ENCODE assay signal across 8 mouse cellular contexts in genomic region chr1:135136500-135136899, GRCm38 (mm10). TPM values are rescaled to one million over a fixed set of nuclear protein-coding genes. Genes with fewer than 3 reads are reported as not detected.
DNase-seq lines count a peak whose midpoint lies in the region; ATAC-seq lines count a peak whose summit lies in the region.

No protein-coding gene starts in this region.

- ATAC-seq in hindbrain, embryonic 11.5 days (ENCODE audit: low FRiP score): 0 out of 2 replicates have a peak, but pooled peaks have one; percentile 38
- no peak for ATAC-seq in liver, embryonic 13.5 days (ENCODE audit: low read depth)
- peak; percentile 60 for ATAC-seq in neural tube, embryonic 13.5 days (ENCODE audit: low read depth)

- H3K4me3 ChIP-seq in hindbrain, embryonic 11.5 days (ENCODE audit: low read depth, low read length): no peak overlapping the region
- H3K4me3 ChIP-seq in liver, embryonic 13.5 days (replicated peaks): no peak overlapping the region
- H3K4me3 ChIP-seq in neural tube, embryonic 13.5 days: no peak overlapping the region

- H3K9ac ChIP-seq in hindbrain, embryonic 11.5 days (ENCODE audit: low read depth, low read length): no peak overlapping the region
- no peak overlapping the region for H3K9ac ChIP-seq in liver, embryonic 13.5 days
- no peak overlapping the region for H3K9ac ChIP-seq in neural tube, embryonic 13.5 days

- no peaks in the 10 kb centered on the region for H3K27me3 ChIP-seq in hindbrain, embryonic 11.5 days (ENCODE audit: control insufficient read depth, insufficient read depth, low read length)
- H3K27me3 ChIP-seq in liver, embryonic 13.5 days: no peaks in the 10 kb centered on the region
- H3K27me3 ChIP-seq in neural tube, embryonic 13.5 days: no peaks in the 10 kb centered on the region

- no peaks in the 10 kb centered on the region for H3K36me3 ChIP-seq in hindbrain, embryonic 11.5 days (ENCODE audit: control insufficient read depth, insufficient read depth, low read length)
- H3K36me3 ChIP-seq in liver, embryonic 13.5 days: peaks cover 22% of the 10 kb centered on the region
- H3K36me3 ChIP-seq in neural tube, embryonic 13.5 days: no peaks in the 10 kb centered on the region

- H3K27ac ChIP-seq in hindbrain, embryonic 11.5 days (ENCODE audit: low read depth, low read length): no peak overlapping the region
- no peak overlapping the region for H3K27ac ChIP-seq in liver, embryonic 13.5 days
- H3K27ac ChIP-seq in neural tube, embryonic 13.5 days (replicated peaks): no peak overlapping the region

- no peak overlapping the region for H3K4me2 ChIP-seq in hindbrain, embryonic 11.5 days (replicated peaks; ENCODE audit: low read depth, low read length)
- H3K4me2 ChIP-seq in liver, embryonic 13.5 days: no peak overlapping the region
- no peak overlapping the region for H3K4me2 ChIP-seq in neural tube, embryonic 13.5 days

- 18% methylated on average over 1 of the region's 1 CpGs for WGBS in hindbrain, embryonic 11.5 days
- WGBS in liver, embryonic 13.5 days (ENCODE audit: insufficient replicate concordance): 14% methylated on average over 1 of the region's 1 CpGs
- WGBS in neural tube, embryonic 13.5 days: 5% methylated on average over 1 of the region's 1 CpGs

- DNase-seq in layer of hippocampus, adult 11-12 months (ENCODE audit: low spot score): peak; percentile 80
- DNase-seq in layer of hippocampus, adult 9-11 months: no peak
- peak; percentile 57 for DNase-seq in T-cell, adult 2 months (ENCODE audit: low spot score)
- peak; percentile 83 for DNase-seq in embryo, embryonic 10 days (ENCODE audit: low spot score)
- peak; percentile 90 for DNase-seq in hindbrain, embryonic 11.5 days (ENCODE audit: low spot score)
- DNase-seq in liver, embryonic 13.5 days: peak; percentile 66
- peak; percentile 51 to 74 for DNase-seq in thymus, postnatal 10 days (ENCODE audit: low spot score in 2 of 2)

- H3K4me1 ChIP-seq in hindbrain, embryonic 11.5 days (replicated peaks; ENCODE audit: control insufficient read depth, insufficient read depth, low read length): no peaks in the 10 kb centered on the region
- peaks cover 45% of the 10 kb centered on the region for H3K4me1 ChIP-seq in liver, embryonic 13.5 days (replicated peaks)
- no peaks in the 10 kb centered on the region for H3K4me1 ChIP-seq in neural tube, embryonic 13.5 days (replicated peaks)

- H3K9me3 ChIP-seq in hindbrain, embryonic 11.5 days (ENCODE audit: control insufficient read depth, low read length): no peaks in the 10 kb centered on the region
- no peaks in the 10 kb centered on the region for H3K9me3 ChIP-seq in liver, embryonic 13.5 days (replicated peaks)
- H3K9me3 ChIP-seq in neural tube, embryonic 13.5 days: no peaks in the 10 kb centered on the region

RNA-seq across cellular contexts. Expression of gene Ptpn7, which starts 4.0 kb away (rescaled TPM):
- polyA plus RNA-seq in hindbrain, embryonic 11.5 days (2014; fragmentation: Nextera tagmentation; extraction: Ambion mirVana): 1.3 and 2.1 TPM in 2 replicates
- polyA plus RNA-seq in liver, embryonic 13.5 days (2015; fragmentation: Nextera tagmentation; extraction: Ambion mirVana): 16.0 and 17.9 TPM in 2 replicates
- polyA plus RNA-seq in neural tube, embryonic 13.5 days (2015; fragmentation: Nextera tagmentation; extraction: Ambion mirVana): 0.59 and 1.1 TPM in 2 replicates

RNA-seq across cellular contexts. Expression of gene Arl8a, which starts 10.1 kb away (rescaled TPM):
- 84.5 and 84.6 TPM in 2 replicates for polyA plus RNA-seq in hindbrain, embryonic 11.5 days (2014; fragmentation: Nextera tagmentation; extraction: Ambion mirVana)
- polyA plus RNA-seq in liver, embryonic 13.5 days (2015; fragmentation: Nextera tagmentation; extraction: Ambion mirVana): 8.9 and 10.5 TPM in 2 replicates
- 331 and 336 TPM in 2 replicates for polyA plus RNA-seq in neural tube, embryonic 13.5 days (2015; fragmentation: Nextera tagmentation; extraction: Ambion mirVana)

RNA-seq across cellular contexts. Expression of gene Gpr37l1, which starts 31.0 kb away (rescaled TPM):
- polyA plus RNA-seq in hindbrain, embryonic 11.5 days (2014; fragmentation: Nextera tagmentation; extraction: Ambion mirVana): not detected in 2 replicates
- polyA plus RNA-seq in liver, embryonic 13.5 days (2015; fragmentation: Nextera tagmentation; extraction: Ambion mirVana): not detected in 2 replicates
- polyA plus RNA-seq in neural tube, embryonic 13.5 days (2015; fragmentation: Nextera tagmentation; extraction: Ambion mirVana): 0.63 and 0.76 TPM in 2 replicates

RNA-seq across cellular contexts. Expression of gene Lgr6, which starts 31.4 kb away (rescaled TPM):
- polyA plus RNA-seq in hindbrain, embryonic 11.5 days (2014; fragmentation: Nextera tagmentation; extraction: Ambion mirVana): 0.19 and 0.53 TPM in 2 replicates
- polyA plus RNA-seq in liver, embryonic 13.5 days (2015; fragmentation: Nextera tagmentation; extraction: Ambion mirVana): 0.05 and 0.15 TPM in 2 replicates
- 1.4 and 2.0 TPM in 2 replicates for polyA plus RNA-seq in neural tube, embryonic 13.5 days (2015; fragmentation: Nextera tagmentation; extraction: Ambion mirVana)
